Mouse (Mus musculus) central nervous system, embryonic 11.5 days (tissue): ENCODE measurements around the gene Sh2d3c. TPM values are rescaled to one million over a fixed set of nuclear protein-coding genes. Genes with fewer than 3 reads are reported as not detected.

Source experiments
- polyA plus RNA-seq: library from polyadenylated mRNA; depleted of rRNA; stranded (reverse); fragments of >200 nt; gene quantifications from 2 replicates; pipeline ENCODE4 v1.2.3, GENCODE M21; 2012; rRNA removed

Sh2d3c gene
- polyA plus RNA-seq, result 17.9 and 30.9 TPM in 2 replicates

DNA sequence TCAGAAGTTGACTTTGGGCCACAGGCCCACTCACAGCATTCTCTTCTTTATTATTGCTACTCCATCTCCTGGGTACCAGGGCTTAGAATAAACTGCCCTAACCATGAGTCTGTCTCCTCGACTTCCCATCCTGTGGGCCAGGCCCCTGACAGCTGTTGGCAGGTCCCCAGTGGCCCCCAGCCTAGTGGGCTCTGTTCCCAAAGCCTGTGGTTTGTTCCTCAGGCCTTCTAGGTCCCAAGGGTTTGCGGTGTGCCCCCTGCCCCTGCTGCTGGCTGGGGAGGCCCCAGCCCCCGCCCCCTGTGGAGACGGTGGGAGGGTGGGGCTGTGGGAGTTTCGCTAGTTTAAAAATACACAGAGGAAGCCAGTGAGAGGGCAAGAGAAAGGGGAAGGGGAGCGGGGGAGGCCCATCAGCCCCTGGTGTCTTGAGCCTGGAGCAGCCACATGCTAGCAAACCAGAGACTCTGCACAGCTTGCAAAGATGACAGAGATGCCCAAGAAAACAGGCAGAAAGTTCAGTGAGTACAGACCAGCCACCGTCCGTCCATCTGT is at the start of gene Sh2d3c:
Gene Sh2d3c, plus strand, starts transcription at position 375 of the 549 bp plus-strand sequence.

DNA sequence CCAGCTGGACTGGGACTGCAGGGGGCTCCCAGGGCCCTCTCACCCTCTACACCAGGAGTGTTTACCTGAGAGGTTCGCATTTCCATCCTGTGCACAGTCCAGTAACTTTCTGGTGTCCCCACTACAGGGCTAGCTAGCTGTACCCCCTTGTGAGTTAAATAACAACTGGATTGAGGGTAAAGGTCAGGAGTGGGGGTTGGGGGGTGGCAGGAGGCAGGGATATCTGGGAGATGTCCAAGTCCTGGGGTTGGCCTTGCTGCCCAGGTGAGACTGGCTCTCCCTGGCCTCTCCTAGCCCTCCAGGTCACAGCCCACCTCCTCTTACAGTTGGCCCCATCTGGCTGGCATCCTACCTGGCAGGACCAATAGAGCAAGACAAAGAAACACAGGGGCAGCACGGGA is 16.8 kb upstream of the Sh2d3c start, which contains the start of gene Fpgs:
Gene Fpgs, minus strand, starts transcription at position 125 of the 401 bp plus-strand sequence.

DNA sequence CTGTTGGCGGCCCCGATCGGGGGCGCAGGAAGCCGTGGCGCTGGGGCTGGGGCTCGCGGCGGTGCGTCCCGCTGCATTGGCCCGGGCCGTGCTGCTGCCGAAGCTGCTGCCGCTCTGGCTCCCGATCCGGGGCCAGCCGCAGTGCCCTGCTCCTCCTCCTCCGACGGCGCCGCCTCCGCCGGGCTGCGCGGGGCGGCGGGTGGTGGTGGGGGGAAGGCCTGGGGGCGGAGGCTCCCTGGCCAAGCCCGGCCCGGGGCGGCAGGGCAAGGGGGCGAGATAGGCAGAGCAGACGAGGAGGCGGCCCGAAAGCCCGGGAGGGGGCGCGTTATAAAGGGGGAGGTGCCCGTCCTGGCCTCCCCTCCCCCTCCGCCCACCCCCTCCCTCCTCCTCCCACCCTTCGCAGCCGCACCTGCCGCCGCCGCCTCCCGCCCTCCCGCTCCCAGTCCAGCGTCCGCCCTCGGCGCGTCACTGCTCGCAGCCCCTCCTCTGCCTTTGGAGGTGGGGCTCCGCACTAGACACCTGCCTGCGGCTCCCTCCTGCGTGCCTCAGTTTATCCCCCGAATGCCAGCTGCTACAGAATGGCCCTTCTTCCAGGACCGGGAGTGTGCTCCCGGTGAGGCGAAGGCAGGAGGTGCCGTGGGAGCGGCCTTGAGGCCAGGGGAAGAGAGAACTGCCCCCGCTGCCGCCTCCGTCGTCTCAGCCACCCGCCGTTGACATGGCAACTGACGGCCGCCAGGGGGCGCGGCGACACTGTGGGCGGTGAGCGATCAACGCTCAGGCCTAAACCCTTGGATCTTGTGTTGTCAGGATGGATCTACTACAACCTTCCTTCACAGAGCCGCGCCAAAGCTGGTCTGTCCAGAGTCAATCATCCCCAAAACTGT is 7.7 kb upstream of the Sh2d3c start, which contains the start of gene Cdk9:
Gene Cdk9, minus strand, starts transcription at position 143 of the 884 bp plus-strand sequence.

DNA sequence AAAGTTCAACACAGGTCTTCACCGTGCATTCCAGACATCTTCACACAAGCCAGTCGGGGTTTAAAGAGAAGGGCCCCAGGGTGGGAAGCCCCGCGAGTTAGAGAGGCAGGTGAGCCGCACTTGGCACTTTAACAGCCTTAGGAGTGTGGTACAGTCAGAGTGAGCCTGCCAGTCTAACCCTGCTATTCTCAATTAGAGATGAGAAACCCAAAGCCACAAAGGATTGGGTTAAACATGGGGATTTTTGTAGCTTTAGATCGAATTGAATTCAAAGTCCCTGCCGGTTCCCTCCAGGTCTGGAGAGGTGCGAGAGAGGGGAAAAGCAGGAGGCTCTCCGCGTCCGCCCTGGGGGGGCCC is 20.0 kb downstream of the Sh2d3c start, which contains the start of gene 6330409D20Rik:
Gene 6330409D20Rik, minus strand, starts transcription at position 101 of the 357 bp plus-strand sequence.

DNA sequence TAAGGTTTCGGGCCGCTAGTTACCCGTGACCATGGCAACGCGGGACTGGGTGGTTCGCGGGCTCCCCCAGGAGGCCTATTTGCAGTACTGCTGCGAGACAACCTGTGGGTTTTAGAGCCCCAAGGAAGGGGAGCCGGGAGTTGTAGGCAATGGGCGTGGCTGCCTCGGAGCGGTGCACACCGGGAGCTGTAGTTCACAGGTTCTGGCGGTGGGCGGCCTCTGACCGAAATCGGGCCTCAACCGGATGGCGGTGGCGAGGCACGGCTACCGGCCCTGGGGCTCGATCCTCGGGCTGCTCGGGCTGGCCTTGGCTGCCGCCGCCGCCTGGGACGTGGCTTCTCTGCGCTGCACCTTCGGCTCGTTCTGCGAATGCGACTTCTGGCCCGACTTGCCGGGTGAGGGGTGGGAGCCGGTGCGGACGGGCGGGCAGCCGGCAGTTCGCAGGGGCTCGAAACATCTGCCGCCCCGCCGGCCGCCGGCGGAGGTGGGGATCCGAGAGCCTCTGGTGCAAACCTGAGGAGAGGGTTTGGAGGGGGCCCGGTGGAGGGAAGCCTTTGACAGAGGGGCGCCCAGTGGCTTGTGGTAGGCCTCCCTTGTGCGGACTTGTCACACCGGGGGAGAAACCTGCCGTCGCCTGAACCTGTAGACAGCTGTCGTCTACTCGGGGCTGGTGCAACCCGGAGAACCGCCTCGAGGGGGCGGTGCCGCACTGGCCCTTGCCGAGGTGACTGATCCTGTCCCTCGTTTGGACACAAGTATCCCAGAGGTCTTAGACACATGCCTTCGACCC is 36.4 kb downstream of the Sh2d3c start, which contains the start of gene Tor2a:
Gene Tor2a, plus strand, starts transcription at position 179 of the 790 bp plus-strand sequence.

GRCm38 (mm10) chr2:32775359-32776074 is 54.7 kb downstream of the Sh2d3c start, which contains the start of the genes Ttc16 and Ptrh1:
Ttc16 (minus strand) TSS chr2:32775633.
Ptrh1 (plus strand) TSS chr2:32775786.

GRCm38 (mm10) chr2:32784048-32784681 is 63.3 kb downstream of the Sh2d3c start, which contains the start of gene Cfap157:
Cfap157 (minus strand) TSS chr2:32784428.

Other genes starting within 250 kb of the Sh2d3c start
- gene Fam102a, start 185.7 kb upstream of the Sh2d3c start, polyA plus RNA-seq, result 9.0 and 12.9 TPM in 2 replicates
- 56.0 and 109 TPM in 2 replicates for gene Dpm2, start 150.2 kb upstream of the Sh2d3c start, polyA plus RNA-seq
- gene Pip5kl1, start 146.3 kb upstream of the Sh2d3c start, polyA plus RNA-seq, result 3.0 and 4.0 TPM in 2 replicates
- gene 9430097D07Rik, start 145.4 kb upstream of the Sh2d3c start, polyA plus RNA-seq, result 0.17 TPM in 1 of 2 replicates, not detected in the other
- gene St6galnac4, start 134.0 kb upstream of the Sh2d3c start, polyA plus RNA-seq, result 11.2 and 17.1 TPM in 2 replicates
- gene St6galnac6, start 121.3 kb upstream of the Sh2d3c start, polyA plus RNA-seq, result 11.2 and 18.9 TPM in 2 replicates
- gene Ak1, start 99.3 kb upstream of the Sh2d3c start, polyA plus RNA-seq, result 16.9 and 20.1 TPM in 2 replicates
- 12.2 and 24.3 TPM in 2 replicates for gene Eng, start 74.5 kb upstream of the Sh2d3c start, polyA plus RNA-seq
- gene Fpgs, start 16.9 kb upstream of the Sh2d3c start, polyA plus RNA-seq, result 33.0 and 37.9 TPM in 2 replicates
- 172 and 189 TPM in 2 replicates for gene Cdk9, start 8.0 kb upstream of the Sh2d3c start, polyA plus RNA-seq
- gene 6330409D20Rik, start 20.0 kb downstream of the Sh2d3c start, polyA plus RNA-seq, result 1.4 and 1.5 TPM in 2 replicates
- gene Tor2a, start 36.2 kb downstream of the Sh2d3c start, polyA plus RNA-seq, result 53.3 and 64.5 TPM in 2 replicates
- gene Ttc16, start 54.6 kb downstream of the Sh2d3c start, polyA plus RNA-seq, result 0.54 and 0.72 TPM in 2 replicates
- gene Ptrh1, start 54.7 kb downstream of the Sh2d3c start, polyA plus RNA-seq, result 8.9 and 13.2 TPM in 2 replicates
- 0.20 and 0.28 TPM in 2 replicates for gene Cfap157, start 63.4 kb downstream of the Sh2d3c start, polyA plus RNA-seq
- gene Stxbp1, start 126.2 kb downstream of the Sh2d3c start, polyA plus RNA-seq, result 39.4 and 42.9 TPM in 2 replicates
- gene Fam129b, start 155.1 kb downstream of the Sh2d3c start, polyA plus RNA-seq, result 22.8 and 32.0 TPM in 2 replicates
- gene Rpl12, start 240.5 kb downstream of the Sh2d3c start, polyA plus RNA-seq, result 1,268 and 1,847 TPM in 2 replicates
- 15.1 TPM in 2 replicates for gene Lrsam1, start 240.6 kb downstream of the Sh2d3c start, polyA plus RNA-seq